Mouse (Mus musculus) intestine, embryonic 14.5 days (tissue): Measurements from ENCODE around the gene Gm36245. TPM values are rescaled to one million over a fixed set of nuclear protein-coding genes. Genes with fewer than 3 reads are reported as not detected.
"Not testable (repeated sequence)": the region's sequence is repeated elsewhere in the genome, so short reads cannot be mapped to it uniquely, and the experiment has no call there.

ENCODE experiments used
- ATAC-seq: fragments of 200-750 bp; cut with Nextera tagmentation; replicated peaks from 2 replicates; pipeline ENCODE4 v1.8.0; 2017; ENCODE audit warnings: low read depth, moderate number of reproducible peaks, moderate TSS enrichment, moderate library complexity; ENCODE audit not compliant: low FRiP score, low TSS enrichment
- DNase-seq: peaks from one replicate; pipeline ENCODE4 v3.0.0-alpha.2; 2018; ENCODE audit warnings: low spot score
- H3K27ac ChIP-seq: fragments of 300-500 bp; sonication (generic); 2 replicates; pipeline ENCODE4 v1.5.1; 2014; ENCODE audit warnings: low read depth, mild to moderate bottlenecking, control low read depth
- H3K27me3 ChIP-seq: fragments of 300-500 bp; sonication (generic); replicated peaks from 2 replicates; pipeline ENCODE4 v1.6.1; 2014; ENCODE audit warnings: low read length, control low read depth; ENCODE audit not compliant: control insufficient read depth, insufficient read depth
- H3K36me3 ChIP-seq: fragments of 300-500 bp; sonication (generic); 2 replicates; pipeline ENCODE4 v1.6.1; 2014; ENCODE audit warnings: low read length, control low read depth; ENCODE audit not compliant: control insufficient read depth, insufficient read depth
- H3K4me1 ChIP-seq: fragments of 300-500 bp; sonication (generic); replicated peaks from 2 replicates; pipeline ENCODE4 v1.6.1; 2014; ENCODE audit warnings: low read length, control low read depth, mixed read lengths; ENCODE audit not compliant: control insufficient read depth, insufficient read depth
- H3K4me2 ChIP-seq: fragments of 300-500 bp; sonication (generic); 2 replicates; pipeline ENCODE4 v1.6.1; 2014; ENCODE audit warnings: low read length
- H3K4me3 ChIP-seq: fragments of 300-500 bp; sonication (generic); 2 replicates; pipeline ENCODE4 v1.5.1; 2014; ENCODE audit warnings: low read depth, low read length, control low read depth, mixed read lengths
- H3K9ac ChIP-seq: fragments of 300-500 bp; sonication (generic); 2 replicates; pipeline ENCODE4 v1.6.1; 2014; ENCODE audit warnings: mild to moderate bottlenecking, low read length
- H3K9me3 ChIP-seq: fragments of 300-500 bp; sonication (generic); 2 replicates; pipeline ENCODE4 v1.6.1; 2016; ENCODE audit warnings: low read length, control low read depth; ENCODE audit not compliant: control insufficient read depth
- polyA plus RNA-seq: library from polyadenylated mRNA; unstranded; fragments of >200 nt; fragmentation: Nextera tagmentation; extraction: Ambion mirVana; gene quantifications from 2 replicates; pipeline ENCODE4 v1.2.1, GENCODE M21; 2014

Gene Gm36245
- polyA plus RNA-seq, 1 experiment from 2014 or later: not detected

DNA sequence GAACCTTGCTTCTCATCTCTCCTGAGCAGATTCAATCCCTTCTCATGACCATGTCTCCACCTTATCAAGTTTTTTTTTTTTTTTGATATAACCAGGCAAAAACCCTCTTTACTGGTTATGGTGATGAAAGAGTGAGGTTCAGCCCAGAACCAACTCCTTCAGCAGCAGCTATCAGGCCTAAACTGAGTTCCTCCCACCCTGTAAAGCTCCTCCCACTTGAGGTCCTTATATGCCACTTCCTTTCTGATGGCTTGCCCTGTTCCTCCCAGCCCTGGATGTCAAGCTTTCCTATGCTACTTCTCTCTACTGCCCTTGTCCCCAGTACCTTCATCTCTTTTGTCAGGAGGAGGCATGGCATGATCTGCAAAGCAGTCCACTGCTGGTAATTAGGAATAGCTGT lies 52.1 kb downstream of the Gm36245 start:
- H3K9me3 ChIP-seq, H3K27me3 ChIP-seq, H3K4me3 ChIP-seq, H3K27ac ChIP-seq, DNase-seq, H3K36me3 ChIP-seq, H3K4me2 ChIP-seq, H3K4me1 ChIP-seq, H3K9ac ChIP-seq, ATAC-seq: not testable (repeated sequence)

Other genes starting within 250 kb of the Gm36245 start
- 8.9 and 9.7 TPM in 2 replicates for gene Apol7a, start 200.1 kb upstream of the Gm36245 start, polyA plus RNA-seq
- gene Apol9a, start 188.1 kb upstream of the Gm36245 start, polyA plus RNA-seq: 0.26 and 0.43 TPM in 2 replicates
- gene Apol7b, start 151.8 kb upstream of the Gm36245 start, polyA plus RNA-seq: 0.43 TPM in 1 of 2 replicates, not detected in the other
- 0.09 TPM in 1 of 2 replicates, not detected in the other for gene Apol10a, start 122.2 kb upstream of the Gm36245 start, polyA plus RNA-seq
- not detected in 2 replicates for gene Apol11a, start 91.0 kb upstream of the Gm36245 start, polyA plus RNA-seq
- 1.5 and 1.9 TPM in 2 replicates for gene Apol7c, start 65.9 kb upstream of the Gm36245 start, polyA plus RNA-seq
- not detected in 2 replicates for gene 1700025B11Rik, start 37.4 kb upstream of the Gm36245 start, polyA plus RNA-seq
- gene Apol10b, start 3.1 kb upstream of the Gm36245 start, polyA plus RNA-seq: 0.15 and 0.31 TPM in 2 replicates
- gene Apol11b, start 44.0 kb downstream of the Gm36245 start, polyA plus RNA-seq: 0.12 TPM in 1 of 2 replicates, not detected in the other
- gene Apol7e, start 99.6 kb downstream of the Gm36245 start, polyA plus RNA-seq: 0.15 and 0.46 TPM in 2 replicates
- gene Apol9b, start 129.8 kb downstream of the Gm36245 start, polyA plus RNA-seq: 0.26 and 0.32 TPM in 2 replicates
- not detected in 2 replicates for gene Apol8, start 157.7 kb downstream of the Gm36245 start, polyA plus RNA-seq
- gene Myh9, start 242.9 kb downstream of the Gm36245 start, polyA plus RNA-seq: 67.9 and 72.2 TPM in 2 replicates